Mouse (Mus musculus) retina, postnatal 7 days (tissue): ENCODE results near the gene Apol8.
A peak's percentile ranks its signal among the peaks of the same experiment; 100 is the strongest.
"Not testable (repeated sequence)": the region's sequence is repeated elsewhere in the genome, so short reads cannot be mapped to it uniquely, and the experiment has no call there.

Source experiments
- DNase-seq: peaks from one replicate; pipeline ENCODE4 v3.0.0-alpha.2; 2012; ENCODE audit warnings: low read depth, low spot score

The Apol8 gene

DNA sequence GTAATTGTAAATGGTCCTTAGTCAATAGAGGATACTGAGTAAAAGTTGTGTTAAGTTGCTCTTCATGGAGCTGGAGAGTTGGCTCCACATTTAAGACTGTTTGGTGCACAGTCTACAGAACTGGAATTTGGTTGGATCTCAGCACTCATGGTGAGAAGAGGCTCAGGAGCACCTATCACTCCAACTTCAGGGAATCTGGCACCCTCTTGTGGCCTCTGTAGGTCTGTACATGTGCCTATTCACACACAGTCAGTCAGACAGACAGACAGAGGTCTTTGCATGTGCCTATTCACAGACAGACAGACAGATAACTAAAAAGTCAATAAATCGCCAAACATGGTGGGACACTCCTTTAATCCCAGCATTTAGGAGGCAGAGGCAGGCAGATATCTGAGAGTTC lies 6.3 kb downstream of the Apol8 start:
- peak; percentile 23 for DNase-seq

DNA sequence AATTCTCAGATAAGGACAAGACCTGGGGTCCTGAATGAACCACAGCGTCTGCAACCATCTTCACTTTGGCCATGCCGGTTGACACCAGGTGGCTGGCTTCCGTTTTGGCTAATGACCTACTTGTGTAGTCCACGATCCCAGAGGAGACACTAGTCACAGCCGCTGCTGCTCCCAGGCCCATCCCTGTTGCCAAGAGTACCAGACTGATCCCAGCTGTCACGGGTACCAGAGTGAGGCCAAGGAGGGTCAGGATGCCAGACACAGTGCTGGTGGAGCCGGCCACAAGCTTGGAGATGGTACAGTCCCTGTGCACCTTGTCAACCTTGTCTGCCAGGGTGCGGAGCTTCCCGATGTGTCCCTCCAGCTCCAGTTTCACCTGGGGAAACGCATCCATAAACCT lies 7.1 kb downstream of the Apol8 start:
- no peak for DNase-seq

- no peak for DNase-seq
These were observed 8.4 kb downstream of the Apol8 start for GRCm38 (mm10) chr15:77748414-77748813.

GRCm38 (mm10) chr15:77746326-77746725 lies 10.5 kb downstream of the Apol8 start:
- DNase-seq = no peak

- no peak for DNase-seq
These were observed 11.7 kb downstream of the Apol8 start for GRCm38 (mm10) chr15:77745081-77745480.

DNA sequence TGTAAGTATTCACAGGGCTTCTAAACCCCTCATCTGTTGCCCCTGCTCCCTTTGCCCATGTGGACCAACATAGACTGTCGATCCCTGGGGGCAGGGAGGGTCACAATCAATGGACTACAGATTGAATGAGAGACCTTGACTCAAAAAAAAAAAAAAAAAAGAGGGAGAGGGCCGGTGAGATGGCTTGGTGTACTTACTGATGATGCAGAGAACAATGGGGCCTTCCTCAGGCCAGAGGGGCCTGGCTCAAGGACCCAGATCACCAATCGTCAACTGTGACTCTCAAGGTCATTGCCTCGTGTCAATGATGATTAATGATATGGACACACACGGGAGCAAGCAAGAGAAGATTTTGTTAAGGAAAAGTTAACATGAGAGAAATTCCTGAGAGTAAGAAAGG lies 12.2 kb downstream of the Apol8 start:
- DNase-seq = no peak

DNA sequence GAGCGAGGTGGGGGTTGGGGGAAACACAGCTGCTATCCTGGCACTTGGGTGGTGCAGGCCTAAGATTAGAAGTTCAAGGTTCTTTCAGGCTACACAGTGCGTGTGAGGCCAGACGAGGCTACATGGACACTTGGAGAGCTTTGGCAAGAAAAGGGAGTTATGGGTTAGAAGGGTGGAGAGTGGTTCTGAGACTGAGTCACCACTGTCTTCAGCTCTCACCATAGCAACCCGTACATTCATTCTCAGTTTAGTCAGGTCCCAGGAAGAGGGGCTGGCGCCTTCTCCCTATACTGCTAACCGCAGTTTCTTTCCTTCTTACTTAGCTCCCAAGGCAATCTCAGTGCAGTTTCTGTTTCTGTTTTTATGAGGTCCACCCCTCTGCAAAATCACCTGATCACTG lies 15.2 kb downstream of the Apol8 start:
- not testable (repeated sequence) for DNase-seq

DNA sequence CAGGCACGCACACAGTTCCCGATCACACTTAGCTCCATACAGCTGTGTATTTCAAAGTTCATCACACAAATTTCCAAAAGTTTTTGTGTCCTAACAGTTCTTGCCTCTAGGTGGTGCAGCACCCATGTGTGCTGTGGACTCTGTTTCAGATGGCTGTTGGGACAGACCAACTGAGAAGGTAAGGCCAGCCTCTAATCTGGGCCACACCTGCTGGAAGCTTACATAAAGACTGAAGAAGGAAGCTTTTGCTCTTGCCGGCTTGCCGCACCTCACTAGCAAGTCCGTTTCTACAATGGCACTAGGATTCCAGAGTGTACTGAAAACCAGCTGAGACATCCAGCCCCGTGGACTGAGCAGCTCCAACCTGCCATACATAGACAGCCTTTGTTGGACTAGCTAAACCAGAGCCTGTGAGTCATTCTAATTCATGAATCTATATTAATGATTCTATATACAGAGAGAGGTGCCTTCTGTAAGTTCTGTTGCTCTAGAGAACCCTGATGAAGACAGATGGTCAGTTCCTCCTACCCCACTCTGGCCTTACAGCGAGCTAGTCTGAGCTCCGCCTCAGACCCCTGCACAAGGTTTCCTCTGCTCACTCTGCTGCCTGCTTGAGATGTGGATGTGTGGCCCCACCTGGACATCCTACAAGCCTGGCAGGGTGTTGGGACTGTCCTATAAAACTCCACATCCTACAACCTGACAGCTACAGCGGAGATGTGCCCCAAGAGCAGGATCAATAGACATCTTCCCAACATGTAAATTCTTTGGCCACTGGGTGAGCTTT lies 16.1 kb downstream of the Apol8 start:
- no peak for DNase-seq

DNA sequence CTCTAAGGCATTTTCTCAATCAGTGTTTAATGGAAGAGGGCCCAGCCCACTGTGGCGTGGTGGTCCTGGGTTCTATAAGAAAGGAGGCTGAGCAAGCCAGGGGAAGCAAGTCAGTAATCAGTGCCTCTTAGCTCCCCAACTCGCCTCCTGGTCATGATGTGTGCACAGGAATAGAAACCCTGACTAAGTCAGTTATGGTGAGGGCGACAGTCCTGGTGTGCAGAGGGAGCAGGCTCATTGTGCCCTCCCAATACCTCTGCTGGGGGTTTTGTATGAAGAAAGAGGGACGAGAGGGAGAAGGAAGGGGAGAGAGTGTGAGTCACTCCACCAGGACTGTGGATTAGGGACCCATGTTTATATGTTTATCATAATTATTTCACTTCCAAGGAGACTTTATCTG lies 22.9 kb downstream of the Apol8 start:
- not testable (repeated sequence) for DNase-seq

- DNase-seq = not testable (repeated sequence)
These were observed 23.4 kb downstream of the Apol8 start for GRCm38 (mm10) chr15:77733380-77733779.

DNA sequence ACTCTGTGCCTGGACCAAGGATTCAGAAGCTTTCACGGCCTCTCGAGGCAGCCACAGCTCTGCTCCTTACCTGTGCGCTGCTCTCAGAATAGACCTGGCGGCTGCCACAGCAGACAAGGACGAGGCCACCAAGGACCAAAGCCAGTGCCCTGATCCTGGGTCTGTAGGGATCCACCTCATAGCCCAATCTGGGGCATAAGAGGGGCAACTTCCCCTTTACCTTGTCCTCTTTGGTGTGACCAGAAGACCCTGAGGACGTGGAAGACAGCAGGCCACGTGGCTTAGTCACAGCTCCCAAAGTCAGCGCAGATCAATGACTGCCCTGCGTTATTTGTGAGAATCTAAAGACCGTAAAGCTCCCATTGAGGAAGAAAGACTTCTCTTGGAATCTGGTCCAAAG lies 24.0 kb downstream of the Apol8 start:
- not testable (repeated sequence) for DNase-seq

GRCm38 (mm10) chr15:77731605-77732004 lies 25.2 kb downstream of the Apol8 start:
- no peak for DNase-seq

GRCm38 (mm10) chr15:77728739-77729138 lies 28.1 kb downstream of the Apol8 start, which contains the start of gene Apol9b:
Apol9b (plus strand) TSS chr15:77729039.
- not testable (repeated sequence) for DNase-seq

DNA sequence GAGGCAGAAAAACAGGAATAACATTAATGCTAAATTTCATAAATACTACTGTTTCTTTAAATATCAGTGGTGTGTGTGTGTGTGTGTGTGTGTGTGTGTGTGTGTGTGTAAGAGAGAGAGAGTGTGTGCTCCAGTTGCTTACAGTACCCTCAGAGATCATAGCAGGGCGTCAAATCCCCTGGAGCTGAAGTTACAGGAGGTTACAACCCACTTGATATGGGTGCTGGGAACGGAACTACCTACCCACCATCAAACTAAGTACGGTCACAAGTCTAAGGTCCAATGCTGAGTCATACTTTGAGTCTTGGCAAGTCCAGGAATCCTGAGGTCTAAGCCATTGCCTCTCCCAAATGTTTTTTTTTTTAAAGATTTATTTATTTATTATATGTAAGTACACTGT lies 29.1 kb downstream of the Apol8 start:
- not testable (repeated sequence) for DNase-seq

DNA sequence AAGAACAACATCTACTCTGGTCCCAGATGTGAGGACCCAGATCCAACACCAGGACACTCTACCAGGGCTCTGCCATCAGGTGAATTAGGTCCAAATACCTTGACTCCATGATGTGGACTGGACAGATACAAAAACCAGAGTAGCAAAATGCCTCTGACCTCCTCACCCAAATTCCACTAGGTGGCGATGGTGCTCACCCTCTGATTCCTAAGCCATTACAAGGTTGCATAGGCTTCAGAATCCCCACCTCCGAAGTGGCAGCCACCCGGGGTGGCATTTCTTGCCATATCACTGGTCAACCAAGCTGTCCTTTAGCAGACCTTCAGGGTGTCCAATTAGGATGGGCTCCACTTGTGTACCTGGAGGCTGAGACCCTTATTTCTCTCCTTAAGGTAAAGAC lies 29.7 kb downstream of the Apol8 start:
- DNase-seq = not testable (repeated sequence)

DNA sequence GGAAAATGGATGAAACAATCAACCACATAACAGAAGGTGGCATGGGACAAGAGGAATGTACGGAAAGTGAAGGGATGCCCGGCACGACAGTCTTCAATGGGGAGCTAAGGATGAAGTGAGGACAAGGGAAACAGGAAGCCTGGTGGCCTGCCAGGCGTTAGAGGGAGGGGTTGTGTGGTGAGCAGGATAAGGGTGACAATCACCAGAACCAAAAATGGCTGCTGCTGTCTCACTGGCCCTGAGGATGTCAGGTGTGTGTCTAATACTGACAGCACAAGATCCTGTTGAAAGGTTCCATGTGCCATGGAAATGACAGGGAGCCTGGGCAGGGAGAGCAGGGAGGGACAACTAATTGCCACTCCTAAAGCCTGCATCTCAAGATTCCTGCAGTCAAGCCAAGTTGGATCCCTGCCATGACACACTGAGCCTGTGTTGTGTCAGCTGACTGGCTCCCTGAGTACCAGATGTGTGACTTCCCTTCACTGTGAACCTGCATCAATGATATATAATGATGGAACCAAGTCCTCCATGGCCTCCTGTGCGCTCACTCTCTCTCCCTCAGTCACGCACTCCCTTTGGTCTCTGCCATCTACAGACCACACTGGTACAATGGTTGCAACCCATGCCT lies 31.3 kb downstream of the Apol8 start:
- not testable (repeated sequence) for DNase-seq

GRCm38 (mm10) chr15:77724208-77724911 lies 32.4 kb downstream of the Apol8 start:
- DNase-seq = not testable (repeated sequence)

DNA sequence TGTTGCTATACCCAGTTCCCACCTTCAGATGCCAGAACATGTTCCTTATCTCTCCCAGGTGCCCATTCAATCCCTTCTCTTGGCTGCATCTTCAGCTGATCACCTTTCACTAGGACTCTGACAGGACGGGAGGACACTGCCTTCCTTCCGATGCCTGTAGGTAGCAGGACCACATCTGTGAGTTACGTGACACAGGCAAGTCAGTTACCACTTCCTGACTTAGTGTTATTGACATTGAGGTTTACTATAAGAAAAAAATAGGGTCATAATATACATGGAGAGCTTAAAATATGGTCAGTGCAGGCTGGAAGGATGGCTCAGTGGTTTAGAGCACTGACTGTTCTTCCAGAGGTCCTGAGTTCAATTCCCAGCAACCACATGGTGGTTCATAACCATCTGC lies 35.3 kb downstream of the Apol8 start:
- not testable (repeated sequence) for DNase-seq

- not testable (repeated sequence) for DNase-seq
These were observed 38.6 kb downstream of the Apol8 start for GRCm38 (mm10) chr15:77718240-77718639.

GRCm38 (mm10) chr15:77708936-77709335 lies 47.9 kb downstream of the Apol8 start:
- not testable (repeated sequence) for DNase-seq

GRCm38 (mm10) chr15:77705306-77705705 lies 51.5 kb downstream of the Apol8 start:
- not testable (repeated sequence) for DNase-seq

DNA sequence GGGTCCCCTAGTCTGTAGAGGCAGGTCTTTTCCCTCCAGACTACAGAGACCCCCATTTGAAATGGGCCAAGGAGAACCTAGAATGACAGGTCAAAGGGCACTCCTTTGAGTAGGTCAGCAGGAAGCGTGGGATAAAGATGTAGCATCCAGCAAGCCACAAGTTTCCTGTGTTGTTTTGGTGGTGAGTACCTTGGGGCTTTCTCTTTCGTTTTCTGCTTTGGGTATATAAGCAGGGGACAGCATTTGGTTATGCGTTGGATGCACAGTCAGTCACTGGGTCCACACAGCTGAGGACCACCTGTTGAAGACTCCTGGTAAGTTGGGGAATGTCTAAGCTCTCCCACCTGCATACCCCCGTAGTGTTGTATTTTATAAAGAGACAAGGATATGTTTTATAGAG lies 58.1 kb downstream of the Apol8 start, which contains the start of gene Apol7e:
Gene Apol7e, plus strand, starts transcription at position 202 of the 400 bp plus-strand sequence.
- not testable (repeated sequence) for DNase-seq
